Mouse (Mus musculus): ENCODE results near the gene Rhof. TPM values are rescaled to one million over a fixed set of nuclear protein-coding genes. Genes with fewer than 3 reads are reported as not detected.
A peak's percentile ranks its signal among the peaks of the same experiment; 100 is the strongest.
"Not testable (repeated sequence)": the region's sequence is repeated elsewhere in the genome, so short reads cannot be mapped to it uniquely, and the experiment has no call there.

The Rhof gene
- total RNA-seq, 1 experiment from 2014 or later = 3.4 TPM

GRCm38 (mm10) chr5:123080041-123080440 is 52.5 kb downstream of the Rhof start:
- 0 out of 2 replicates have a peak, but pooled peaks have one; percentile 13 for ATAC-seq (replicated peaks; ENCODE audit: low read depth, poor library complexity, severe bottlenecking)

GRCm38 (mm10) chr5:123079568-123079967 is 52.9 kb downstream of the Rhof start:
- ATAC-seq (replicated peaks; ENCODE audit: low read depth, poor library complexity, severe bottlenecking) = no peak

DNA sequence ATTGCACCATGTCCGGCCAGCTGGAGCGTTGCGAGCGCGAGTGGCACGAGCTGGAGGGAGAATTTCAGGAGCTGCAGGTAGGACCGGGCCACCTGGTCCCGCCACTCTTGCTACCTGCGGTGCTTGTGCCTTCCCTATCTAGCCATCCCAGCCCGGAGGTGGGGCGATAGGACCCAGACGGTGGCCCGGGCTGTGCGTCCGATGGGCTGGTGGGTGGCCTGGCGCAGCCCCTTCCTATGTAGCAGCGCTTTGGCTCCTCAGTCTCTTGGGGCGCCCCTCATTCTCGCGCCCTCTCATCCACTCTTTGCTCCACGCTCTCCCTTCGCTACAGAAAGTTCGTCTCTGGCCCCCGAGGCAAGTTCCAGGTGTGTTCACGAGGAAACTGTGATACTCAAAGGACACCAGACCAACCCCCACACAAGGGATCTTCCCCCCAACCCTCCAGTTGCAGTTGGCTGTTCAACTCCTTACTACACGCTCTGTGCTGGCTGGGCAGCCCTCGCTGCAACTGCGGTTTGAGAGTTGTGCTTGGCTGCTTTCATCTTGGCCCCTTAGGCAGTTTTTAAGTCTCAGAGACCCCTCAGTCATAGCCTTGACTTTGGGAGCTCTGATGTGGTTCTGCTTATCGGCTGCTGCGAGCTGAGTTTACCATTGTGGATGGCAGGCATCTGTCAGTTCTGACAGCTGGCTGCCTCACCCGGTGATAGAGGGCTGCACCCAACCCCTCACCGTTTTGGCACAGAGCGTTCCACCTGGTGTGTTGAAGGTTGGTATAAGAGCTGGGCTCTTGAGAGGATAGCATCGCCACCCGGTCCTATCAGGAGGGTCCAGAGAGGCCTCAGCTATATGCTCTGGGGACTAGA is 55.8 kb downstream of the Rhof start:
- peak; percentile 33 for ATAC-seq (replicated peaks; ENCODE audit: low read depth, poor library complexity, severe bottlenecking)

GRCm38 (mm10) chr5:123075576-123076418 is 56.7 kb downstream of the Rhof start:
- peak; percentile 76 for ATAC-seq (replicated peaks; ENCODE audit: low read depth, poor library complexity, severe bottlenecking)

DNA sequence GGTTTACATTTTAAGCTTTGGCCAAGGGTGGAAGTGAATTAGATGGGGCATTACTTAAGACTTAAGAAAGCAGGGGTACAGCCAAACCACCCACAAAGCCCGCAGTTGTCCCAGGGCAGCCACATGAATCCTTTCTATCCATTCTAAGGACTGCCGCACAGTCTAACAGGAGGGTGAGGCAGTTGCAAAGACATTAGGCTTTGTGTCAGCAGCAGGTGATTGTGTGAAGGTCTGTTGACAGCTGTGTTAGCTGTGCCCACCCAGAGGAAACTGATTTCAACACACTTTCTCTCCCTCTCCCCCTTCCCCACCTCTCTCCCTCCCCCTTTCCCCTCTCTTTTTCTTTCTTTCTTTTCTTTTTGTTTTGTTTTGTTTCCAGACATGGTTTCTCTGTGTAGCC is 63.8 kb downstream of the Rhof start:
- ATAC-seq (replicated peaks; ENCODE audit: low read depth, poor library complexity, severe bottlenecking) = no peak

GRCm38 (mm10) chr5:123068115-123068514 is 64.4 kb downstream of the Rhof start, which contains the start of gene Tmem120b:
Gene Tmem120b (plus strand): TSS chr5:123068415.
- ATAC-seq (replicated peaks; ENCODE audit: low read depth, poor library complexity, severe bottlenecking) = 0 out of 2 replicates have a peak, but pooled peaks have one; percentile 20

- ATAC-seq (replicated peaks; ENCODE audit: low read depth, poor library complexity, severe bottlenecking) = peak; percentile 93
Observed at GRCm38 (mm10) chr5:123067395-123067995, 65.0 kb downstream of the Rhof start.

GRCm38 (mm10) chr5:123064207-123064606 is 68.3 kb downstream of the Rhof start:
- peak; percentile 40 for ATAC-seq (replicated peaks; ENCODE audit: low read depth, poor library complexity, severe bottlenecking)

- no peak for ATAC-seq (replicated peaks; ENCODE audit: low read depth, poor library complexity, severe bottlenecking)
Observed at GRCm38 (mm10) chr5:123063141-123063540, 69.4 kb downstream of the Rhof start.

- not testable (repeated sequence) for ATAC-seq (replicated peaks; ENCODE audit: low read depth, poor library complexity, severe bottlenecking)
Observed at GRCm38 (mm10) chr5:123061402-123061749, 71.1 kb downstream of the Rhof start.

DNA sequence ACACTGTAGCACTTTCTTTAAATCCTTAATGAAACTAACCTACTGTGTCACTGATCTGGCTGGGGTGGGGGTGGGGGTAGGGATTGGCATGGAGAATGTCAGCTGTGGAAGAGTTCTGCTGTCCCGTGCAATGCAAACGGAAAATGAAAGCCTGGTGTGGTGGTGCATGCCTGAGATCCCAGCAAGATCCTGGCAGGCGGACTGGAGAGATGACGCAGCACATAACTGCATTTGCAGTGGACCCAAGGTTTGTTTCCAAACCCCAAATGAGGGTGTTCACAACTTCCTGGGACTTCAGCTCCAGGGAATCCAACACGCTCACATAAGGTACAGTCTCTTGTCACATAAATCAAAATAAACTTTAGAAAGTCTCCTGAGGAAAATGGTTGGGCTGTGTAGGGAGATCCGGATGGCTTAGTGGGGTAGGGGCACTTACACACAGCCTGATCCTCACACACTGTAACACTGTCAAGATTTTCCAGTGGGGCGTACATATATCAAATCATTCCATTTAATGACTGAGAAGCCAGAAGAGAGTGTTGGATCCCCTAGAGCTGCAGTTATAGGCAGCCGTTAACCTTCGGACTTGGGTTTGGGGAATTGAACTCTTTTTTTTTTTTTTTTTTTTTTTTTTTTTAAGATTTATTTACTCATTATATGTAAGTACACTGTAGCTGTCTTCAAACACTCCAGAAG is 71.6 kb downstream of the Rhof start:
- no peak for ATAC-seq (replicated peaks; ENCODE audit: low read depth, poor library complexity, severe bottlenecking)

DNA sequence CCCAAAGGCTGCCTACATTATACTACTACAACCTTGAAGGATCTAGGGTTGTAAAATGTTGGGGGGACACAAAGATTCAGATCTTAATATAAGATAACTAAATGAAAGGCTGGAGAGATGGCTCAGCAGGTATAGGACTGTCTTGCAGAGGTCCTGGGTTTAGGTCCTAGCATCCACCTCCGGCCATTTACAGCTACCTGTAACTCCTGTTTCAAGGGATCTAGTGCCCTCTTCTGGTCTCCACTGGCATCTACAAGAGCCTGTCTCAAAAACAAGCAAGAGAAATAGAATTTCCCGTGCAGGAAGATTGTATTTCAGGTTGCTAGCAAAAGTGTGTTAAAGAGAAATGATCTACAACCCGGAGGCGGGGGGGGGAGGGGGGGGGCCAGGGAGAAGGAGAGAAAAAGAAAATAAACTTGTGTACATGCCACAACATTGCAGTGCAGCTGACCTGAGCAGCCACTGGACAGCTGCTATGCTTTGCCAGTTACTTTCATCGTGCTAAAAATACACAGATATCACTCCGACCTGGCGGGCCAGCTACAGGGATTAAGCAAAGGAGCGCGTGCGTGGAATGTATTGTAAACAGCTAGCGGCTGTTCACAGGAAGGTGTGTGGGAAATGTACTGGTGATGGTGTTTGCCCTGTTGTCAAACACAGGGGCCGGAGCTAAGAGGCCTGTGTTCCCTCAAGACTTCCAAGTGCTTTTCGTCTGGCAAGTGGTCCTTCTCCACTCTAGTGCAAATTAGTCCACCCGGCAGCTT is 72.6 kb downstream of the Rhof start:
- ATAC-seq (replicated peaks; ENCODE audit: low read depth, poor library complexity, severe bottlenecking) = no peak

- no peak for ATAC-seq (replicated peaks; ENCODE audit: low read depth, poor library complexity, severe bottlenecking)
Observed at GRCm38 (mm10) chr5:123058251-123059102, 74.0 kb downstream of the Rhof start.

DNA sequence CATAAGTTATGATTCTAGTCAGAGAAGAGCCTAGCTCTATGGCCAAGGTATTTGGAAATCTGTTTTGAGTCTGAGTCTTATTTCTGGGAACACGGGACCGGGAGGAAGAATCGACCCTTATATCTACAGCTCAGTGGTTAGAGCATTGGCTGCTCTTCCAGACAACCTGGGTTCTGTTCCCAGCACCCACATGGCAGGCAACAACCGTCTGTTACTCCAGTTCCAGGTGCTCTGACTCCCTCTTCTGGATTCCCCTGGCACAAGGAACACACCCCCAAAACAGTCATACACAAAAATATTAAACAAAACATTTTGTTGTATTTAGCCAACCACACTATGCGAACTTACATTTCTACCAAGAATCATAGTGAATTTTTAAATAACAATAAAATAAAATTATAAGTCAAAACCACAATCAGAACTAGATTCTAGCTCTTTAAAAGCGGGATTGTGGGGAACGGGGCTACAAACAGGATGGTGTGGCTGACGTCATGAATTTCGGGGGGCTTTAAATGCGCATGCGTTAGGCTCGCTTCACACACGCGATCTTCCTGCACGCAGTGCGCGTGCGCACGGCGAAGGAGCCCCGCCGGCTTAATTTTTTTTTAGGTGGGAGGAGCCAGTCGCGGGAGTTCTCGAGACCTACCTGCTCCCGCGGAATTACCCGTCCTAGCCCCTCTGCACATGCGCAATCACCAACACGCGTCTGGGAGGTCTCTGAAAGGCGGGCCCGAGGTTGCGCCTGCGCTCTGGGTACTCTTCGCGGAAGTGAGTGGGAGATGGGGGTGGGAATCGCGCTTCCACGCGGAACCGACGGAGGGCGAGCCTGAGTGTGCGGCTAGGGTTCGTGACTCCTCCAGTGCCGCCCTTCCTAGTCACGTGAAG is 74.9 kb downstream of the Rhof start:
- ATAC-seq (replicated peaks; ENCODE audit: low read depth, poor library complexity, severe bottlenecking) = peak; percentile 95

All from common myeloid progenitor, adult 5-6 weeks (primary cell).